Mouse (Mus musculus) lung, adult 2 months (tissue): ENCODE data around the gene Vmn2r3. TPM values are rescaled to one million over a fixed set of nuclear protein-coding genes. Genes with fewer than 3 reads are reported as not detected.
"Not testable (repeated sequence)": the region's sequence is repeated elsewhere in the genome, so short reads cannot be mapped to it uniquely, and the experiment has no call there.

Experiments
- DNase-seq: peaks from one replicate; pipeline ENCODE4 v3.0.0; 2022
- H3K4me1 ChIP-seq: fragments of 200-500 bp; 2 replicates; pipeline ENCODE4 v1.6.1; 2011; ENCODE audit warnings: low read length; ENCODE audit not compliant: control insufficient read depth, insufficient read depth
- H3K4me3 ChIP-seq: fragments of 200-500 bp; replicated peaks from 2 replicates; pipeline ENCODE3; 2011; ENCODE audit warnings: low read depth, mild to moderate bottlenecking, control low read depth, low read length; ENCODE audit errors: extremely low read depth
- CTCF ChIP-seq: fragments of 200-500 bp; IDR thresholded peaks from 2 replicates; pipeline ENCODE4 v1.5.1; 2011; ENCODE audit warnings: mild to moderate bottlenecking, low read length, control low read depth; ENCODE audit not compliant: insufficient read depth
- POLR2A ChIP-seq: fragments of 200-500 bp; IDR thresholded peaks from 2 replicates; pipeline ENCODE4 v1.6.1; 2011; ENCODE audit warnings: low read depth, mild to moderate bottlenecking, control low read depth, low read length, borderline replicate concordance; ENCODE audit errors: extremely low read depth
- WGBS: fragments of 180-500 bp; shearing (Covaris S2); methylation state at CpG from one replicate; pipeline ENCODE4 v1.1.7; 2018; 5-methylcytosine and 5-hydroxymethylcytosine counted together
- polyA plus RNA-seq: library from polyadenylated mRNA; depleted of rRNA; stranded (reverse); fragments of >200 nt; gene quantifications from 2 replicates; pipeline ENCODE4 v1.2.3, GENCODE M21; 2012; rRNA removed

The Vmn2r3 gene
- polyA plus RNA-seq = not detected in 2 replicates

DNA sequence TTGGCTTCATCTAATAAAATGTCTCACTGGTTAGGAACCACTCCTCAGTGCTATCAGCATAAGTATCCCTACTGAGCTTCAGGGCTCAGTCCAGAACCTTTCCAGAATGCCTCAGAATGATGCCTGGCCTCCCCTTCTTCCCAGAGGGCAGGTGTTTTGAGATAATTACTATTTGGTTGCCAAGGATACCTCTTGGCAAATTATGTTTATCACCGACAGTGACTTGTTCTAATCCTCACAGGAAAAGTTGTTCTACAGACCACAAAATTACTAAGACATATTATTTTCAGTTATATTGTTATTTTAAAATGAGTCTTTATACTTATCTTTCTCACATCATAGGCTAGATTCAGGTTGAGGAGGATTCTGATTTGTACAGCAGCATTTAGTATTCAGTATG is at the start of gene Vmn2r3:
Vmn2r3 (minus strand) TSS at position 101 of the 400 bp plus-strand sequence.
- H3K4me3 ChIP-seq = no peak within 1 kb of the TSS
- WGBS = 83% methylated on average over 1 of the region's 1 CpGs
- H3K4me1 ChIP-seq = no peaks in the 10 kb centered on the region
- DNase-seq = no peak
- no peak for TF ChIP-seq CTCF
- no peak for TF ChIP-seq POLR2A

DNA sequence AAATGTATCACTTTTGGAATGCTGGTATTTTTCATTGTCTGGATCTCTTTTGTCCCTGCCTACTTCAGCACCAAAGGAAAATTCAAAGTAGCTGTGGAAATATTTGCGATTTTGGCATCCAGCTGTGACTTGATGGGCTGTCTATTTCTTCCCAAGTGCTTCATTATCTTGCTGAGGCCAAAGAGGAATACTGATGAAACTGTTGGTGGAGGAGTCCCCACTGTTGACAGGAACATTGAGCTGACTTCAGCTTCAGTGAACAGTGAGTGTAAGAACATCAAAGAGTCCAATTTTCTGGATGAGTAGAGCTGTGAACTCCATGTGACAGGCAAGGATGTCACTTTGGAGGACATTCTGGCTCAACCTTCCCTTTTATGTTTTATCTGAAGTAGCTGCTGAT is 43.0 kb upstream of the Vmn2r3 start:
- TF ChIP-seq POLR2A = no peak
- no peak for TF ChIP-seq CTCF
- no peaks in the 10 kb centered on the region for H3K4me1 ChIP-seq
- WGBS = 57% methylated on average over 1 of the region's 1 CpGs
- no peak for DNase-seq
- H3K4me3 ChIP-seq = no peak overlapping the region

DNA sequence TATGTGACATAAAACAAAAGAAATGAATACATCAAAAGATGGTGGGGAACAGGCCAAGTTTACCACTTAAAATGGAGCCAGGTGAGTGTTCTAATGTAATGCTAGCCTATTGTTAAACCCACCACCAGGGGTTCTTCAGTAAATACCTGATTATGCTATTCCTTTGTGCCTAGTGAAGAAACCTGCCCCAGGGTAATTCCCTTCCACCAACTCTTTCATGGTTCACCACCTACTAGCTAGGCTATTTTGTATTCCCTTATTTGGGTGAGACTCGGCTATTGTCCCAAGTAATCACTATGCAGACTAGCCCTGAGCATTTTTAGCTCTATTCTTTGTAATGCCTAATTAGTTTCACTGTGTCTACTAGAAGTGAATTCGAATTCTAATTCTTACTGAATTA is 32.3 kb upstream of the Vmn2r3 start:
- TF ChIP-seq POLR2A (no peak), CTCF (no peak)
- DNase-seq = no peak
- Histone ChIP-seq H3K4me3 (no peak overlapping the region), H3K4me1 (no peaks in the 10 kb centered on the region)
- 78% methylated on average over 2 of the region's 2 CpGs for WGBS

GRCm38 (mm10) chr3:64306799-64307198 is 17.3 kb upstream of the Vmn2r3 start:
- Histone ChIP-seq H3K4me3 (no peak overlapping the region), H3K4me1 (no peaks in the 10 kb centered on the region)
- TF ChIP-seq CTCF (no peak), POLR2A (no peak)
- DNase-seq = no peak

GRCm38 (mm10) chr3:64265762-64266112 is 23.8 kb downstream of the Vmn2r3 start:
- 32% methylated on average over 1 of the region's 1 CpGs for WGBS
- TF ChIP-seq POLR2A (no peak), CTCF (no peak)
- Histone ChIP-seq H3K4me3 (no peak overlapping the region), H3K4me1 (no peaks in the 10 kb centered on the region)
- no peak for DNase-seq

DNA sequence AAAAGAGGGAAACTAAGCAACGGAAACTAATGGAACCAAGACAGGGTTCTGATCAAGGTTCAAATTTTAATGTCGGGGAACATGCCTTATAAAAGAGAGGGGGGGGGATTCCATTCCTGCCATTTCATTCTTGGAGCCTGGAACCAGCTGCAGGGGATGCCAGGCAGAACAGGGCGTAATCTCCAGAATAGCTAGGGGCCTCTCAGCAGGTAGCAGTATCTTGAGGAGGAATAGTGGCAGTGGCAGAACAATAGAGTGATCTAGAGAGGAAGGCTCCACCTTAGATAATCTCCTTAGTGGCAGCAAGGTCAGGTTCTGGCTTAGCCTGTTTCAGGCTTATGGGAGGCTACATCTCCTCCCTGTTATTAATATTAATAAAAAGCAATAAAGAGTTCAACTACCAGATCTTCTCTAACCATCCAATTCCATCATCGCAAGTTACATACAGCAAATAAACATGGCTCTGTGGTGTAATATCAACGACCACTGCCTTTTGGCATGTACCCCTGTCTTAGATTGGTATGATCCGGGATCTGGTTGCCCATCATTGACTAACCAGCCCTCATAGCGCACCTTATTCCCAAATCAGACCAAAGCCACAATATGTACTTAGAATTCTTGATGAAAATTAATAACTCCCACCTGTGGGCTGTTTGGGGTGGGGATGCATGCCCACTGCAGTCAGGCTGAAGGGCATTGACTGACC is 24.3 kb downstream of the Vmn2r3 start:
- not testable (repeated sequence) for H3K4me3 ChIP-seq, DNase-seq, H3K4me1 ChIP-seq
- WGBS = 50% methylated on average over 7 of the region's 7 CpGs

DNA sequence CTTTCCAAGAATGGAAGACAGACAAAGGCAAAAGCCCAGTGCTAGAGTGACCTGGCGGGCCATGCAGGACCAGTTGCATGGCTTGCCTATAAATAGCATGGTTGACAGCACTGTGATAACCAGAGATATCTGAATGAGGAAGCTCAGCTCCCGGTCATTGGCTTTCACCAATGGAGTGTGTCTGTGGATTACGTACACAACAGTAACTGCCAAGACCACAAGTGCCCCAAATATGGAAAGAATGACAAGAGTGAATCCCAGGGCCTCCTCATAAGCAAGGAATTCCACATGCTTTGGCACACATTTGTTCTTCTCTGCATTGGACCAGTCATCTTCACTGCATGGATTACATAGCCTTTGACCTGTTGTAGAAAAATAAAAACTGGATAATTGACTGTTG is 29.9 kb downstream of the Vmn2r3 start:
- no peak for DNase-seq
- TF ChIP-seq CTCF (no peak), POLR2A (no peak)
- WGBS = 65% methylated on average over 3 of the region's 3 CpGs
- Histone ChIP-seq H3K4me1 (no peaks in the 10 kb centered on the region), H3K4me3 (no peak overlapping the region)

DNA sequence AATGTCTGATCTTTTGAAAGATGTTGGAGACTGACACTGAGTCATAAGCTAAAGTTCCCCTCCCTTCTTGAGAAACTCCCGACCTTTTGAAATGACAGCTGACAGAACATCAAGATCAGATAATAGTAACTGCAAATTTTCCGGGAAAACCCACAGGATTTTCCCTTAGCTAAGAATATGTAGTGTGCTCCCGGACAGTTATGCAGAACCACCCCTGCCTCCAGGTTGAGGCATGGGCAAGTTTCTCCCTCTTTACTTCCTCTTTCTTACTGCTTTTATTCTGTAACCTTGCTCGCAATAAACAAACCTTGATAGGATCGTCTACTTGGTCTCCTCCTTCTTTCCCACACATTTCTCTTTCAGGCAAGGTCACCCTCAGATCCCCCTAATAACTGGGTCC is 37.9 kb downstream of the Vmn2r3 start:
- no peaks in the 10 kb centered on the region for H3K4me1 ChIP-seq
- TF ChIP-seq CTCF = no peak
- no peak for TF ChIP-seq POLR2A
- WGBS = 73% methylated on average over 5 of the region's 5 CpGs
- no peak overlapping the region for H3K4me3 ChIP-seq
- no peak for DNase-seq

- not testable (repeated sequence) for H3K4me3 ChIP-seq, H3K4me1 ChIP-seq, DNase-seq
- 66% methylated on average over 6 of the region's 6 CpGs for WGBS
Observed at GRCm38 (mm10) chr3:64250461-64250860, 39.0 kb downstream of the Vmn2r3 start.

- WGBS = 82% methylated on average over 6 of the region's 6 CpGs
- H3K4me3 ChIP-seq, DNase-seq, H3K4me1 ChIP-seq: not testable (repeated sequence)
Observed at GRCm38 (mm10) chr3:64235459-64235858, 54.0 kb downstream of the Vmn2r3 start.

- not testable (repeated sequence) for H3K4me3 ChIP-seq, H3K4me1 ChIP-seq, DNase-seq
- WGBS = 80% methylated on average over 11 of the region's 12 CpGs
Observed at GRCm38 (mm10) chr3:64233655-64234054, 55.9 kb downstream of the Vmn2r3 start.

DNA sequence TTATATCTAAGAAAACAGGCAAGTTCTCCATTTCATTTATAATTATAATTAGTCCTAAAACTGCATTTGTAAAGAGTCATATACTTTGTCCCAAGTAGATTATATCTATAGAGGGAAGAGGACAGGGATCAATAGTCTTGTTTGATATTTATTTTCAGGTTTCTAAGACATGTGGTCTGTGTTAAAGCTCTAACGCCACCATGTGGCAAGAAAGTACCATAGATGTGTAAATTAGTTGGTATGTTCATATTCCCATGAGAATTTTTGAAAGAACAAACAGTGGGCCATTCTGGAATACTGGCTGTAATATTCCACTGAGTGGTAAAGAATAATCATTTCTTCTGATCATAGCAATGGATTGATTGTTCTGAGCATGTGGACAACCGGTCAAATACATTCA is 62.3 kb downstream of the Vmn2r3 start:
- WGBS = 60% methylated on average over 2 of the region's 2 CpGs
- Histone ChIP-seq H3K4me1 (no peaks in the 10 kb centered on the region), H3K4me3 (no peak overlapping the region)
- TF ChIP-seq POLR2A = no peak
- TF ChIP-seq CTCF = no peak
- DNase-seq = no peak

Other genes starting within 250 kb of the Vmn2r3 start
- 0.01 and 0.02 TPM in 2 replicates for gene Vmn2r1, start 208.2 kb downstream of the Vmn2r3 start, polyA plus RNA-seq
- not detected in 2 replicates for gene Vmn2r2, start 147.8 kb downstream of the Vmn2r3 start, polyA plus RNA-seq
- not detected in 2 replicates for gene Vmn2r4, start 125.7 kb upstream of the Vmn2r3 start, polyA plus RNA-seq
- not detected in 2 replicates for gene Vmn2r5, start 220.1 kb upstream of the Vmn2r3 start, polyA plus RNA-seq